Mouse (Mus musculus): ENCODE measurements at regions not wholly inside any gene's neighbourhood (a gene's known extent, or its start where the extent isn't known, plus 50 kb on each side); places are given as distances from the start of the nearest gene placed in this dataset.
"Not testable (repeated sequence)": the region's sequence is repeated elsewhere in the genome, so short reads cannot be mapped to it uniquely, and the experiment has no call there.

- H3K4me1 ChIP-seq (ENCODE audit: insufficient read depth, low read length), result no peaks in the 10 kb centered on the region
- no peak for TF ChIP-seq CTCF (IDR thresholded peaks at IDR 0.05; ENCODE audit: low read depth)
- H3K9me3 ChIP-seq (ENCODE audit: low read length), result no peaks in the 10 kb centered on the region
- no peak for DNase-seq (ENCODE audit: low spot score)
- ATAC-seq, result no peak
- no peak overlapping the region for H3K27ac ChIP-seq
- no peak overlapping the region for H3K4me2 ChIP-seq (ENCODE audit: low read depth, low read length)
- H3K9ac ChIP-seq (replicated peaks; ENCODE audit: low read length), result no peak overlapping the region
- WGBS, result 74% methylated on average over 2 of the region's 2 CpGs
- no peaks in the 10 kb centered on the region for H3K27me3 ChIP-seq (ENCODE audit: insufficient read depth, low read length)
- H3K4me3 ChIP-seq (ENCODE audit: low read length), result no peak overlapping the region
- H3K36me3 ChIP-seq (ENCODE audit: insufficient read depth, low read length), result no peaks in the 10 kb centered on the region
Measured at GRCm38 (mm10) chr13:5566479-5566878, 294.8 kb upstream of the Klf6 start.

GRCm38 (mm10) chr13:5566896-5567295 is 294.4 kb upstream of the Klf6 start:
- 86% methylated on average over 2 of the region's 2 CpGs for WGBS
- no peak overlapping the region for H3K4me2 ChIP-seq (ENCODE audit: low read depth, low read length)
- no peak for TF ChIP-seq CTCF (IDR thresholded peaks at IDR 0.05; ENCODE audit: low read depth)

GRCm38 (mm10) chr13:5569579-5569978 is 291.7 kb upstream of the Klf6 start:
- no peak overlapping the region for H3K4me2 ChIP-seq (ENCODE audit: low read depth, low read length)
- no peak overlapping the region for H3K4me3 ChIP-seq (ENCODE audit: low read length)
- no peak for TF ChIP-seq CTCF (IDR thresholded peaks at IDR 0.05; ENCODE audit: low read depth)
- no peaks in the 10 kb centered on the region for H3K36me3 ChIP-seq (ENCODE audit: insufficient read depth, low read length)
- no peak overlapping the region for H3K9ac ChIP-seq (replicated peaks; ENCODE audit: low read length)
- no peaks in the 10 kb centered on the region for H3K4me1 ChIP-seq (ENCODE audit: insufficient read depth, low read length)
- DNase-seq (ENCODE audit: low spot score), result no peak
- no peak for ATAC-seq
- no peaks in the 10 kb centered on the region for H3K9me3 ChIP-seq (ENCODE audit: low read length)
- H3K27ac ChIP-seq, result no peak overlapping the region
- WGBS, result 85% methylated on average over 1 of the region's 1 CpGs
- no peaks in the 10 kb centered on the region for H3K27me3 ChIP-seq (ENCODE audit: insufficient read depth, low read length)

More at GRCm38 (mm10) chr13:5566896-5567295, 294.4 kb upstream of the Klf6 start:
- no peak overlapping the region for H3K9ac ChIP-seq (replicated peaks; ENCODE audit: low read length)
- no peak overlapping the region for H3K27ac ChIP-seq
- DNase-seq (ENCODE audit: low spot score), result no peak
- H3K4me1 ChIP-seq (ENCODE audit: insufficient read depth, low read length), result no peaks in the 10 kb centered on the region
- no peak overlapping the region for H3K4me3 ChIP-seq (ENCODE audit: low read length)
- H3K9me3 ChIP-seq (ENCODE audit: low read length), result no peaks in the 10 kb centered on the region
- no peaks in the 10 kb centered on the region for H3K36me3 ChIP-seq (ENCODE audit: insufficient read depth, low read length)
- ATAC-seq, result no peak
- H3K27me3 ChIP-seq (ENCODE audit: insufficient read depth, low read length), result no peaks in the 10 kb centered on the region

- Histone ChIP-seq H3K4me3 (ENCODE audit: low read length) (no peak overlapping the region), H3K4me1 (ENCODE audit: insufficient read depth, low read length) (no peaks in the 10 kb centered on the region), H3K27ac (no peak overlapping the region), H3K9ac (replicated peaks; ENCODE audit: low read length) (no peak overlapping the region), H3K27me3 (ENCODE audit: insufficient read depth, low read length) (no peaks in the 10 kb centered on the region), H3K36me3 (ENCODE audit: insufficient read depth, low read length) (no peaks in the 10 kb centered on the region), H3K9me3 (ENCODE audit: low read length) (no peaks in the 10 kb centered on the region), H3K4me2 (ENCODE audit: low read depth, low read length) (no peak overlapping the region)
- WGBS, result 92% methylated on average over 2 of the region's 2 CpGs
- no peak for TF ChIP-seq CTCF (IDR thresholded peaks at IDR 0.05; ENCODE audit: low read depth)
- DNase-seq (ENCODE audit: low spot score), result no peak
- ATAC-seq, result no peak
Measured at GRCm38 (mm10) chr13:5570386-5570785, 290.9 kb upstream of the Klf6 start.

GRCm38 (mm10) chr13:5576568-5576967 is 284.7 kb upstream of the Klf6 start:
- Histone ChIP-seq H3K27ac (no peak overlapping the region), H3K9me3 (ENCODE audit: low read length) (no peaks in the 10 kb centered on the region), H3K4me3 (ENCODE audit: low read length) (no peak overlapping the region), H3K9ac (replicated peaks; ENCODE audit: low read length) (no peak overlapping the region), H3K4me2 (ENCODE audit: low read depth, low read length) (no peak overlapping the region), H3K36me3 (ENCODE audit: insufficient read depth, low read length) (no peaks in the 10 kb centered on the region), H3K4me1 (ENCODE audit: insufficient read depth, low read length) (no peaks in the 10 kb centered on the region), H3K27me3 (ENCODE audit: insufficient read depth, low read length) (no peaks in the 10 kb centered on the region)
- ATAC-seq (no peak), DNase-seq (ENCODE audit: low spot score) (no peak)
- 80% methylated on average over 5 of the region's 5 CpGs for WGBS
- TF ChIP-seq CTCF (IDR thresholded peaks at IDR 0.05; ENCODE audit: low read depth), result no peak

- not testable (repeated sequence) for H3K27me3 ChIP-seq (ENCODE audit: insufficient read depth, low read length); H3K9ac ChIP-seq (replicated peaks; ENCODE audit: low read length); H3K36me3 ChIP-seq (ENCODE audit: insufficient read depth, low read length); DNase-seq (ENCODE audit: low spot score); ATAC-seq; H3K4me2 ChIP-seq (ENCODE audit: low read depth, low read length); H3K4me3 ChIP-seq (ENCODE audit: low read length); H3K4me1 ChIP-seq (ENCODE audit: insufficient read depth, low read length); H3K27ac ChIP-seq; H3K9me3 ChIP-seq (ENCODE audit: low read length)
- 84% methylated on average over 7 of the region's 7 CpGs for WGBS
Measured at GRCm38 (mm10) chr13:5583681-5584080, 277.6 kb upstream of the Klf6 start.

GRCm38 (mm10) chr13:5587196-5587595 is 274.1 kb upstream of the Klf6 start:
- H3K4me1 ChIP-seq (ENCODE audit: insufficient read depth, low read length), result no peaks in the 10 kb centered on the region

More at GRCm38 (mm10) chr13:5587196-5587595, 274.1 kb upstream of the Klf6 start:
- Histone ChIP-seq H3K27me3 (ENCODE audit: insufficient read depth, low read length) (no peaks in the 10 kb centered on the region), H3K9me3 (ENCODE audit: low read length) (no peaks in the 10 kb centered on the region), H3K9ac (replicated peaks; ENCODE audit: low read length) (no peak overlapping the region), H3K4me2 (ENCODE audit: low read depth, low read length) (no peak overlapping the region), H3K36me3 (ENCODE audit: insufficient read depth, low read length) (no peaks in the 10 kb centered on the region), H3K27ac (no peak overlapping the region), H3K4me3 (ENCODE audit: low read length) (no peak overlapping the region)
- TF ChIP-seq CTCF (IDR thresholded peaks at IDR 0.05; ENCODE audit: low read depth), result no peak
- no peak for ATAC-seq
- DNase-seq (ENCODE audit: low spot score), result no peak

Data from hindbrain, postnatal 0 days (tissue).